Mouse (Mus musculus): ENCODE measurements around the gene Maml1.

DNA sequence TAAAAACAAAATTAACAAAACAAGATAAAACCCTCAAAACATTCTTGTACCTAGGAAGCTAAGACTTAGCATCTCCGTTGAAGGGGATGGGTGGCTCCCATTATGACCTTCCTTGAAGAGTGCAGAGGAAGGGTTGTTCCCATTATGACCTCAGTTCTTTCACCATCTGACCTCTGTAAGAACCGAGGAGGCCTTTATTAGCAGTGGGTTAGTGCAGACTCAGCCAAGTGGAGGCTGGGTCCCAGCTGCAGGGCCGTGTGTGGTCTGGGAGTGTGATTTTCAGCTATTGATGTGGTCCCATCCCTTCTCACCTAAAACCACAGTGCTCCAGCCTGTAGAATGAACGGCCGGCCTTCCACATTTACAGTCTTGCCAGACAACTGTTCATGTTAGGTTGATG, 46.8 kb downstream of the Maml1 start:
- TF ChIP-seq CTCF (IDR thresholded peaks at IDR 0.05; ENCODE audit: extremely low read depth, insufficient read length, insufficient replicate concordance, low read depth, low read length) (no peak), POLR2A (IDR thresholded peaks at IDR 0.05; ENCODE audit: low read depth, low read length) (no peak)

All from small intestine, adult 2 months (tissue).